Mouse (Mus musculus) limb, embryonic 11.5 days (tissue): ENCODE results near the gene Cd164l2. TPM values are rescaled to one million over a fixed set of nuclear protein-coding genes. Genes with fewer than 3 reads are reported as not detected.

Experiments
- ATAC-seq: fragments of 200-750 bp; cut with Nextera tagmentation; 2 replicates; pipeline ENCODE4 v1.8.0; 2017; ENCODE audit warnings: low read depth; ENCODE audit not compliant: insufficient number of reproducible peaks, low FRiP score, low TSS enrichment
- DNase-seq: peaks from one replicate; pipeline ENCODE4 v3.0.0-alpha.2; 2015; ENCODE audit warnings: low spot score
- H3K27ac ChIP-seq: fragments of 300-500 bp; sonication (generic); replicated peaks from 2 replicates; pipeline ENCODE4 v1.5.1; 2014; ENCODE audit warnings: low read depth, mild to moderate bottlenecking, low read length
- H3K27me3 ChIP-seq: fragments of 300-500 bp; sonication (generic); 2 replicates; pipeline ENCODE4 v1.6.1; 2014; ENCODE audit warnings: mild to moderate bottlenecking, low read length, mixed read lengths; ENCODE audit not compliant: control insufficient read depth, insufficient read depth
- H3K36me3 ChIP-seq: fragments of 300-500 bp; sonication (generic); 2 replicates; pipeline ENCODE4 v1.6.1; 2014; ENCODE audit warnings: mild to moderate bottlenecking, low read length, moderate library complexity, mixed read lengths; ENCODE audit not compliant: control insufficient read depth, insufficient read depth
- H3K4me1 ChIP-seq: fragments of 300-500 bp; sonication (generic); 2 replicates; pipeline ENCODE4 v1.6.1; 2014; ENCODE audit warnings: low read length, mixed read lengths; ENCODE audit not compliant: control insufficient read depth, insufficient read depth
- H3K4me2 ChIP-seq: fragments of 300-500 bp; sonication (generic); 2 replicates; pipeline ENCODE4 v1.6.1; 2014; ENCODE audit warnings: low read depth, mild to moderate bottlenecking, moderate library complexity; ENCODE audit not compliant: severe bottlenecking
- H3K4me3 ChIP-seq: fragments of 300-500 bp; sonication (generic); 2 replicates; pipeline ENCODE4 v1.5.1; 2014; ENCODE audit warnings: low read depth, low read length
- H3K9ac ChIP-seq: fragments of 300-500 bp; sonication (generic); 2 replicates; pipeline ENCODE4 v1.6.1; 2014; ENCODE audit warnings: mild to moderate bottlenecking, low read length
- H3K9me3 ChIP-seq: fragments of 300-500 bp; sonication (generic); 2 replicates; pipeline ENCODE4 v1.6.1; 2016; ENCODE audit warnings: low read length; ENCODE audit not compliant: control insufficient read depth
- WGBS: fragments of 180-500 bp; shearing (Covaris S2); extraction: QIAGEN DNeasy Blood & Tissue Kit; methylation state at CpG from one replicate; pipeline ENCODE4 v1.1.7; 2014; 5-methylcytosine and 5-hydroxymethylcytosine counted together
- polyA plus RNA-seq: library from polyadenylated mRNA; unstranded; fragments of >200 nt; fragmentation: Nextera tagmentation; extraction: Ambion mirVana; gene quantifications from 2 replicates; pipeline ENCODE4 v1.2.1, GENCODE M21; 2014

Cd164l2 gene
- polyA plus RNA-seq, 1 experiment from 2014 or later, result 2.4 TPM

GRCm38 (mm10) chr4:133204379-133204778 lies 7.6 kb upstream of the Cd164l2 start:
- Histone ChIP-seq H3K9me3 (no peaks in the 10 kb centered on the region), H3K4me3 (no peak overlapping the region), H3K4me1 (peaks cover 25% of the 10 kb centered on the region), H3K27me3 (no peaks in the 10 kb centered on the region), H3K27ac (no peak overlapping the region), H3K36me3 (no peaks in the 10 kb centered on the region), H3K9ac (peak overlapping the region; percentile 22; the same call in 1 of the 2 replicates), H3K4me2 (no peak overlapping the region)
- WGBS, result 42% methylated on average over 7 of the region's 7 CpGs
- no peak for ATAC-seq
- DNase-seq, result no peak

- Histone ChIP-seq H3K27ac (no peak overlapping the region), H3K9me3 (no peaks in the 10 kb centered on the region), H3K36me3 (no peaks in the 10 kb centered on the region), H3K9ac (no peak overlapping the region), H3K4me2 (no peak overlapping the region), H3K4me1 (peaks cover 19% of the 10 kb centered on the region), H3K27me3 (peaks cover 22% of the 10 kb centered on the region), H3K4me3 (no peak overlapping the region)
- DNase-seq, result peak; percentile 80
- ATAC-seq, result no peak
- WGBS, result 5% methylated on average over 11 of the region's 11 CpGs
Measured at GRCm38 (mm10) chr4:133209366-133209765, 2.6 kb upstream of the Cd164l2 start.

DNA sequence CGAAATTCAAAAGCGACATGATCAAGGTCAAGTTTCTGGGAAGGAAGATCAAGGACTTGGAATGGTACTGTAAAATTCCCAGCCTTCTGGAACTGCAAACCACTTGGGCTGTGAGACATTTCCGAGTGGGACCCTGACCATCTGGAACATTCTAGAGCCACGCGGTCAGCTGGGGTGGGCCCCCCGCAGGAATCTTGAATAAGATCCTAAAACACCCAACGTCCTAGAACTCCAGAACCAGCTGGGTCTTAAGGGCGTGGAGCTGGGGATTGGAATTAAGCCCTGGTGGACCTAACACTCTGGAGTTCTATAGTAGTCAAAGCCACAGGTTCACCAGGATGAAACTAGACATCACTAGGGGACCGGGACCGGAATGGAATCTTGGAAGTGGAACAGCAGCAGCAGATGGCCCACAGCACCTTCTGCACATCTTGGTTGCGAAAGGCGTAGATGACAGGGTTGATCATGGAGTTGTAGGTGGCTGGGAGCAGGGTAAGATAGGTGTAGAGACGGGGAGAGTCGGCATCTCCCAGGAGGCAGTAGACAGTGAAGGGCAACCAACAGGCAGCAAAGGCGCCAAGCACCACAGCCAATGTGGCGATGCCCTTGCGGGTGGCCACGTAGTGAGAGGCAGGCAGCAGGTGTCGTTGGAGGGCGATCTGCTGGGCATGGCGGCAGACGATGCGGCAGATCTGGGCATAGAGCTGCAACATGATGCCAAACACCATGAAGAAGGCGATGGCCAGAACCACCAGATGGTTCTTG lies 1.7 kb upstream of the Cd164l2 start:
- peaks cover 22% of the 10 kb centered on the region for H3K27me3 ChIP-seq
- H3K36me3 ChIP-seq, result no peaks in the 10 kb centered on the region
- 92% methylated on average over 24 of the region's 24 CpGs for WGBS

GRCm38 (mm10) chr4:133210788-133211390 lies 1.0 kb upstream of the Cd164l2 start:
- ATAC-seq (no peak), DNase-seq (no peak)
- H3K9me3 ChIP-seq, result no peaks in the 10 kb centered on the region
- H3K4me1 ChIP-seq, result peaks cover 13% of the 10 kb centered on the region
- no peak overlapping the region for H3K4me3 ChIP-seq
- H3K27me3 ChIP-seq, result peaks cover 22% of the 10 kb centered on the region
- H3K27ac ChIP-seq, result no peak overlapping the region
- no peak overlapping the region for H3K9ac ChIP-seq
- H3K36me3 ChIP-seq, result no peaks in the 10 kb centered on the region
- WGBS, result 94% methylated on average over 19 of the region's 19 CpGs
- no peak overlapping the region for H3K4me2 ChIP-seq

More for the DNA sequence above, 1.7 kb upstream of the Cd164l2 start:
- H3K27ac ChIP-seq, result no peak overlapping the region
- H3K4me3 ChIP-seq, result no peak overlapping the region
- DNase-seq (no peak), ATAC-seq (no peak)
- no peaks in the 10 kb centered on the region for H3K9me3 ChIP-seq
- H3K4me2 ChIP-seq, result no peak overlapping the region
- H3K9ac ChIP-seq, result no peak overlapping the region
- H3K4me1 ChIP-seq, result peaks cover 13% of the 10 kb centered on the region

DNA sequence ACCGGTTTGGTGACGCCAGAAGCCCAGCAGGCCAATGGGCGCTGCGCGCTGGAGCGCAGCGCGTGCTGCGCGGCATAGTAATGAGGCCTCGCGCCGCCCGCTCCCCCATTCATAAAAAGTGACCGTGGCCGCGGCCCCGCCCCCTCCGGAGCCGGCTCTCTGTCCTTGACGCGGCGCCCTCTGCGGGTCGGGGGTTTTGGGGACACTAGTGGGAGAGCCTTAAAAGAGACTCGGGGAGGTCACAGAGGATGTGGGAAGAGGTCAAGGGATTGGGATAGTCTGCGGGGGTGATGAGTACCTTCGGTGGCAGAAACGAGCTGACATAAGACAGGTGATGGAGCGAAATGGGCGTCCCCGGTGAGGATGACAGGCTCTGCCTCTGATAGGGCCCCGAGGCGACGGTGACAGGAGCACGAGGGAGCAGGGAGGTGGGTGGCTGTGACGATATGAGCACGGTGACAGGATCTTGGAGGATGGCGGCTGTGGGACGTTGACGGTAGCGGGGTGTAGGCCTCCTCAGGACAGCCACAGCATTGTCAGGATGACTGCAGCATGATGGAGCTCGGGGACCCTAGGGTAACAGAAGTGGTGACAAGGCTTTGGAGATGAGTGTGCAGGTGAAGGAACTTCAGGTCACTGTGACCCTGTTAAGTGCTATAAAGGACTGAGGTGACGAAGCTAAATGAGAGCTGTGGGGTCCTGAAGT lies 784 bp downstream of the Cd164l2 start:
- no peaks in the 10 kb centered on the region for H3K36me3 ChIP-seq
- peak overlapping the region; percentile 66 for H3K4me3 ChIP-seq
- DNase-seq (peak; percentile 85), ATAC-seq (peak; percentile 74)
- no peaks in the 10 kb centered on the region for H3K9me3 ChIP-seq
- H3K27me3 ChIP-seq, result peaks cover 22% of the 10 kb centered on the region
- H3K4me2 ChIP-seq, result peak overlapping the region; percentile 95
- no peak overlapping the region for H3K27ac ChIP-seq
- WGBS, result 1% methylated on average over 44 of the region's 44 CpGs
- H3K9ac ChIP-seq, result 0 out of 2 replicates have a peak overlapping the region, but pooled peaks have one; percentile 14
- peaks cover 13% of the 10 kb centered on the region for H3K4me1 ChIP-seq

DNA sequence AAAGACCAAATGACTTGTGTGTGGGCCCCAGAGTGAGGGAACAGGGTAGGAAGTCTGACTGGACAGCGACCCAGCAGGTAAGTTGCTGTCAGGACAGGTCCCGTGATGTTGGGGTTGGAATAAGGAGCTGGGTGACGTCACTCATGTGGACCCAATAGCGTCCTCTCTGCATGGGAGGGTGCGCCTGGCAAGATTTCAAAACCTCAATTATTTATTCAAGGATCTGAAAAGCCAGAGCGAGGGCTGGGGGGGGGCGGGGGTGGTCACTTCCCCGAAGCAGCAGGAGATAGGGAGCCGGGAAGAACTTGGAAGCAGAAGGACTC lies 1.3 kb downstream of the Cd164l2 start:
- no peak for DNase-seq
- Histone ChIP-seq H3K36me3 (no peaks in the 10 kb centered on the region), H3K4me1 (peaks cover 13% of the 10 kb centered on the region), H3K4me3 (0 out of 2 replicates have a peak overlapping the region, but pooled peaks have one; percentile 66), H3K9me3 (no peaks in the 10 kb centered on the region), H3K27me3 (peaks cover 22% of the 10 kb centered on the region), H3K9ac (no peak overlapping the region), H3K27ac (no peak overlapping the region), H3K4me2 (peak overlapping the region; percentile 95; the same call in 1 of the 2 replicates)
- WGBS, result 5% methylated on average over 9 of the region's 9 CpGs
- ATAC-seq, result no peak

- DNase-seq, result no peak
- Histone ChIP-seq H3K27ac (no peak overlapping the region), H3K36me3 (no peaks in the 10 kb centered on the region), H3K4me3 (0 out of 2 replicates have a peak overlapping the region, but pooled peaks have one; percentile 66), H3K4me2 (peak overlapping the region; percentile 95; the same call in 1 of the 2 replicates), H3K9ac (no peak overlapping the region), H3K27me3 (peaks cover 22% of the 10 kb centered on the region), H3K9me3 (no peaks in the 10 kb centered on the region), H3K4me1 (peaks cover 13% of the 10 kb centered on the region)
- no peak for ATAC-seq
- 5% methylated on average over 10 of the region's 10 CpGs for WGBS
Measured at GRCm38 (mm10) chr4:133213661-133214060, 1.7 kb downstream of the Cd164l2 start.

DNA sequence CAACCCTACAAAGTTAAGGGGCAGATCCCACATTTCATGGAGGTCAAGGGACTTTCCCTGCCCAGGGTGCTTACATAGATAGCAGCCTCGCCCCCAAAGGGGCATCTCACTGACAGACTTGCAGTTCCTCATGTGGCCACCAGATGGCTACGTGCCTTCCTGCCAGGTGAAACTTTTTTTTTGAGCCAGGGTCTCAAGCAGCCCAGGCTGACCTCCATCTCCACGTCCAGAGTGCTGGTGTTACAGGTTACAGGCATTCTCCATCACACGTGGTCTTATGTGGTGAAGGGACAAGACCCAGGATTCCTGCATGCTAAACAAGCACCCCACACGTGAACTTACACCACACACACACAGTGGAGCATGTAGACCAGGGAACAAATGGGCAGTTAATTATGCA lies 5.7 kb downstream of the Cd164l2 start:
- H3K4me2 ChIP-seq, result no peak overlapping the region
- no peaks in the 10 kb centered on the region for H3K9me3 ChIP-seq
- DNase-seq (peak; percentile 81), ATAC-seq (no peak)
- no peak overlapping the region for H3K9ac ChIP-seq
- H3K36me3 ChIP-seq, result no peaks in the 10 kb centered on the region
- H3K27me3 ChIP-seq, result peaks cover 19% of the 10 kb centered on the region
- H3K4me1 ChIP-seq, result peaks cover 13% of the 10 kb centered on the region
- H3K27ac ChIP-seq, result no peak overlapping the region
- 0% methylated on average over 5 of the region's 5 CpGs for WGBS
- H3K4me3 ChIP-seq, result no peak overlapping the region
